Mouse (Mus musculus) embryonic fibroblast, embryonic 13.5 days (primary cell): ENCODE measurements around the gene Preb. TPM values are rescaled to one million over a fixed set of nuclear protein-coding genes. Genes with fewer than 3 reads are reported as not detected.

Experiments
- H3K27ac ChIP-seq: 2 replicates; pipeline ENCODE4 v1.5.1; 2012; ENCODE audit warnings: low read length, control low read depth, inconsistent platforms; ENCODE audit not compliant: insufficient read depth
- H3K4me1 ChIP-seq: 2 replicates; pipeline ENCODE4 v1.6.1; 2011; ENCODE audit warnings: low read length; ENCODE audit not compliant: control insufficient read depth, insufficient read depth
- H3K4me3 ChIP-seq: 2 replicates; pipeline ENCODE4 v1.5.1; 2011; ENCODE audit warnings: mild to moderate bottlenecking, control low read depth, low read length; ENCODE audit not compliant: insufficient read depth
- CTCF ChIP-seq: IDR thresholded peaks from 2 replicates; pipeline ENCODE4 v1.5.1; 2011; ENCODE audit warnings: mild to moderate bottlenecking, control low read depth, low read length, moderate library complexity, borderline replicate concordance; ENCODE audit not compliant: insufficient read depth
- POLR2A ChIP-seq: IDR thresholded peaks from 2 replicates; pipeline ENCODE4 v1.6.1; 2011; ENCODE audit warnings: low read depth, mild to moderate bottlenecking, control low read depth, low read length, moderate library complexity
- polyA plus RNA-seq: library from polyadenylated mRNA; stranded (reverse); fragments of >200 nt; gene quantifications from 2 replicates; pipeline ENCODE4 v1.2.4, GENCODE M21; 2011; ENCODE audit warnings: low read depth; ENCODE audit not compliant: missing spikeins, insufficient read length

Preb gene
- polyA plus RNA-seq, 1 experiment = 91.6 TPM

DNA sequence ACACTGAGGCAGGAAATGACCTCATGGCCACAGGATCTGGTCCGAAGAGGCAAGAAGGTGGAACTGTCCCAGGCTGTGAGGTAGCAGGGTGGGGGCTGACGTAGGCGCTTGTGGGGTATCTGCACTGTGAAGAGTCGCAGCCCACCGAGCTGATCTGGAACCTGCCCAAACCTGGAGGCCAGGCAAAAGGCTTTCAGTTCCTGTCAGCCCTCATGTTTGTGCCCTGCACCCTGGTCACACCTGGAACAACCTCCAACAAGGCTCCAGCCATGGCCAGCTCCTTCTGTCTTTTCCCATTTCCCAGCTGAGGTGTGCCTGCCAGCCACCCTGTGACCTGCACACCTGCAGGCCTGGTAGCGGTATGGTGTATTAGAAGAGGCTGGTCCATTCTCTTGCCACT lies 2.3 kb downstream of the Preb start:
- H3K4me3 ChIP-seq = no peak overlapping the region
- no peak for TF ChIP-seq POLR2A
- TF ChIP-seq CTCF = no peak
- H3K4me1 ChIP-seq = peaks cover 5% of the 10 kb centered on the region; the same call in 1 of the 2 replicates
- H3K27ac ChIP-seq = no peak overlapping the region

DNA sequence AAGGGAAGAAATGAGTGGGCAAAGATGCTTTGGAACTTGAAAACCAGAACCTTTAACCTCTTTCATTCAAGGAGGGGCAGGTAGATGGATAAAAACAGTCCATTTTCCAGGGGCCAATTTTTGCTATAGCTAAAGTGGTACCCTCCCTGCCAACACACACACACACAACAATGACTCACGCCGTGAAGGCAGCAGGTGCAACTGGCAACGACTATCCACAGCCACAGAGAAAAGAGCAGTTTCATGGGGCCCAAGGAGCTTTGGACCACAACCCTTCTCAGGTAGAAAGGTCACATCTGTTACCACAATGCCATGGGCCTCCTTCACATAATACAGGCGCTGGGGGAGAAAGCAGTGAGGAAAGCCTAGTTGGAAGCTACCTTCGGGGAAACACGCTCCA lies 4.4 kb downstream of the Preb start:
- Histone ChIP-seq H3K4me3 (no peak overlapping the region), H3K4me1 (peaks cover 5% of the 10 kb centered on the region; the same call in 1 of the 2 replicates), H3K27ac (no peak overlapping the region)
- TF ChIP-seq CTCF (no peak), POLR2A (no peak)

DNA sequence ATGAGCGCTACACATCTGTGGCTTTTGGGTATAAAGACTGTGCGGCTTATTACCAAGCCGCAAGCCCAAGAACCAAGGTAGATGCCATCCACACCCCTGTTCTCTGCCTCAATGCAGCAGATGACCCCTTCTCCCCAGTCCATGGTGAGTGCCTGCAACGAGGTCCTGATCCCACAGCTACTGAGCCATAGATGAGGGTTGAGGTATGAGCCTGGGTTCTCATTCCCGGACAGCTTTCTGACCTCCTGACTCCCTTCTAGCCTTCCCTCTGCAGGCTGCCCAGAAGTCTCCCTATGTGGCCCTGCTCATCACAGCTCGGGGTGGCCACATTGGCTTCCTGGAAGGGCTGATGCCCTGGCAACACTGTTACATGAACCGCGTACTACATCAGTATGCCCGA lies 5.6 kb downstream of the Preb start:
- Histone ChIP-seq H3K4me1 (peaks cover 5% of the 10 kb centered on the region; the same call in 1 of the 2 replicates), H3K27ac (no peak overlapping the region), H3K4me3 (no peak overlapping the region)
- TF ChIP-seq CTCF (no peak), POLR2A (no peak)

DNA sequence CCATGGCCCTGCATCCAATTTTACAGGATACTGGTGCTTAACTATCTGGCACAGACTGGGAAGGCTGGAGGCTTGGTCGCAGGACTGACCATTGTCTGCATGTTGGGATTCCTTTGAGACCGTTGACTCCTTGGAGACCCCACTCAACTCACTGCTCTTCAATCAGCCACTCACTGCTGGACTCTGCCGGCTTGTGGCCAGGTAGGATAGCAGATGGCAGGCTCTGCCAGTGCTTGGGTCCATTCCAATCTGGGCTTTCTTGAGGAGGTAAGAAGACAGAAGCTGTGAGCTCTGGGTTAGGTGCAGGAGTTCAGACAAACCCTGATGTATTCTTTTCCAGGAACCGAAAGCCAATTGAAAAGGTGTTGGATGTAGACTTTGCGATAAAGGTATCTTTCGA lies 6.1 kb downstream of the Preb start:
- no peak overlapping the region for H3K4me3 ChIP-seq
- TF ChIP-seq CTCF (no peak), POLR2A (no peak)
- no peak overlapping the region for H3K27ac ChIP-seq
- peaks cover 5% of the 10 kb centered on the region; the same call in 1 of the 2 replicates for H3K4me1 ChIP-seq

DNA sequence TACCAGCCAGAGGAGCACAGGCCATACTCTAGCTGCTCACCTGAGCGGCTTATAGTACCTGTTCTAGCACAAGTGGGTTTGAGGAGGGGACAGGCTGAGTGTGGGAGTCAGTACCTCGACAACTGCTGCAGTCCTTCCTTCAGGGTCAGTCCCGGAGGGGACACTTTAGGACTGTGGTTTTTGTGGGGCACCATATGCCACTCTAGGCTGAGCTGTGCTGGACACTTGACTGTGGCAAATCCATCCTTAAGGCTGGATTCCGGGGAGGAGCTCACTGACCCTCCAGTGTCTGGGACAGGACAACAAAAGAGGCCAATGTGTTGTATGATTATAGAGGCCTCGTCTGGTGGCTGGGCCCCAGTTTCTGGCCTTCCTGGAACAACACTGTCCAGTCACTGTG lies 7.6 kb downstream of the Preb start:
- H3K27ac ChIP-seq = no peak overlapping the region
- H3K4me1 ChIP-seq = no peaks in the 10 kb centered on the region
- no peak for TF ChIP-seq CTCF
- no peak for TF ChIP-seq POLR2A
- no peak overlapping the region for H3K4me3 ChIP-seq

DNA sequence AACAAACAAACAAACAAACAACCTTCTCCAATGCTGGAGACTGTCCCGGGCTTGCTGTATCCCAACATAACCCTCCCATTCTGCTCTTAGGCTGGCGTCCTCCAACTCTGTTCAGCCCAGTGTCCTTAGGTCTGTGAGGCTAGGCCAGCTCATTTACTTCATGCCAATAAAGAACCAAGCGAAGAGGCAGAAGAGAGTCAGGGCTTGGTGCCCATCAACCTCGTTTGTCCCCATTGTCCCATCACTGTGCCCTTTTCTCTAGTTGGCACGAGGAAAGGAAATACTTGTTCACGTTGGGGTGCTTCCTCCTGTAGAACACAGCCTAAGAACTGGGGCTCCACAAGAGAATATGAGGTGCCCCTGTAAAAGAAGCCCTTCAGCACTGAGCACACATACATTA lies 8.5 kb downstream of the Preb start:
- Histone ChIP-seq H3K4me1 (no peaks in the 10 kb centered on the region), H3K4me3 (no peak overlapping the region), H3K27ac (no peak overlapping the region)
- TF ChIP-seq CTCF (no peak), POLR2A (no peak)

DNA sequence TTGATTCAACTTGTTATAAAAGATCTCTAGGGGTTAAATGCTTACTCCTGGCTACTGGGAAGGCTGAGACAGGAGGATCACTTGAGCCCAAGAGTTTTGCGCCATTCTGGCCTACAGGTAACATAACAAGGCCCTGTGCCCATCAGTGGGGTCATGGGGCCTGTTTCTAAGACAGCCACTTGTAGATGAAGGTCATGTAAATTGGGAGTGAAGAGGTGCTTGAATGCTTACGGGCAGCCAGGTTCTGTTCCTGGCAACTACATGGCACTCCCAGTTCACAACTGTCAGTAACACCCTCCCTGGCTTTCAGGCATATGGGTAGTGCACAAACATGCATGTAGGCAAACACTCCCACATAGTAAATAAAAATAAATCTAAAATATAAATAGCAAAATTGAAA lies 9.2 kb downstream of the Preb start:
- H3K4me1 ChIP-seq = peaks cover 2% of the 10 kb centered on the region; the same call in 1 of the 2 replicates
- no peak overlapping the region for H3K4me3 ChIP-seq
- TF ChIP-seq POLR2A (no peak), CTCF (no peak)
- H3K27ac ChIP-seq = no peak overlapping the region

DNA sequence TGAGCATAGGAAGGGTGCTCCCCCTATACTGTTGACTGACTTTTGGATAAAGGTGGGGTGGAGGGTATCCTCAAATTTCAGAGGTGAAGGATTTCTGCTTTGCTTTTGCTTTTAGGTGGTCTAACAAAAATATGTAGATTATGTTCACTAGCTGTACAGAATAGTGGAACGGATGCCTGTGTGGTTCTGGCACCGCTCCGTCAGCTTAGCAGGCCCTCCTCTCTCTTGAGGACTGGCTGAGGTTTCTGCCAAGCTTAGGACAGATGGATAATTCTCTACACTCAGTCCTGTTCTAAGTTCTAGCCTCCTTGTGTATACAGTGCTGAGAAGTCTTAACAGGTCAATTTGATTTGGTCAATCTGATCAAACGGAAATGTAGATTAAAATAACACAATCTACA lies 9.7 kb downstream of the Preb start:
- Histone ChIP-seq H3K4me3 (peak overlapping the region; percentile 77), H3K4me1 (peaks cover 3% of the 10 kb centered on the region; the same call in 1 of the 2 replicates), H3K27ac (peak overlapping the region; percentile 29)
- no peak for TF ChIP-seq POLR2A
- no peak for TF ChIP-seq CTCF

DNA sequence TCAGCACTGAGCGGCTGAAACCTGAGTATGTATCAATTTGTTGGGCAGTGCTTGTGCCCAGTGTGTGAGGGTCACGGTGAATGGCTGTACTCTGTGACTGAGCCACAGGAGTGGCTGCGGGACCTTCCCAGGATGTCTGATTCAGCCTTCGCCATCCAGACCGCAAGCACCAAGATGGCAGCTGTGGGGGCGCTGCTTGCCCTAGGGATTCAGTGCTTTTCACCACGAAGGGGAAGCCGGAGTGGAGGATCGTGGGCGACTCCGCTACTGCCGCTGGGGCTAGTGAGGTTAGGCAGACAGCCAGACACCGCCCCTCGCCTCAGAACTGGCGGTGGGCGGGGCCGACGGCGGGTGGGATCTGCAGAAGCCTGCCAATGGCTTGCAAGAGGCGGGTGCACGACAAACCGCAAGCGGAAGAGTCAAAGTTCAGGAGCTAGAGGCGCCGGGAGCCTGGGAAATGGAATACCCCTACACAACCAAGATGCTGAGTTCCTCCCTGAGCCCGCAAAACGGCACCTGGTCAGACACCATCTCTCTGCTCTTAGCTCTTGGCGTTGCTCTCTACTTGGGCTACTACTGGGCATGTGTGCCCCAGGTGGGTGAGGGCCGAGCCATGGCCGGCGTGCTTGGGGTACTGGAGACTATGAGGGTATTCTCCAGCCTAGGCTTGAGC lies 10.4 kb downstream of the Preb start:
- peak overlapping the region; percentile 77 for H3K4me3 ChIP-seq
- H3K27ac ChIP-seq = peak overlapping the region; percentile 60
- H3K4me1 ChIP-seq = peaks cover 3% of the 10 kb centered on the region; the same call in 1 of the 2 replicates
- no peak for TF ChIP-seq CTCF
- TF ChIP-seq POLR2A = peak; percentile 77

DNA sequence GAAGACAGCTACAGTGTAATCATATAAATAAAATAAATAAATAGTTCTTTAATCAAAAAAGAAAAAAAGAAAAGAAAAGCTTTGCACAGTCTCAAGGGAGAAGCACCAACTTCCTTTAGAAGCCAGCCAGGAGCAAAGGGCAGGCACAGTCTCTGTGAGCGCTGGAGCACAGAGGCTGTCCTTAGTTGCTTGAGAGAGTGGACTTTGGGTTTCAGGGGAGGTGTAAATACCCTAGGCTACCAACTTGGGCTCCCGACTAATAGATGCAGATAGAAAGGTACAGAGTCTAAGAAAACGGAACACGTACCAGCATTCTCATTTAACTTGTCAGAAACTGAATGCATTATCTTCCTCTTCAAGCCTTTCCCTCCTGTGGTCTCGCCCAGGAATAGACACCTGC lies 11.5 kb downstream of the Preb start:
- no peak for TF ChIP-seq POLR2A
- TF ChIP-seq CTCF = no peak
- Histone ChIP-seq H3K4me1 (peaks cover 3% of the 10 kb centered on the region; the same call in 1 of the 2 replicates), H3K27ac (no peak overlapping the region), H3K4me3 (no peak overlapping the region)
